In genomic region chr3:34624721-34625270, GRCm38 (mm10) we compare ENCODE assay signal across 18 mouse cellular contexts. TPM values are rescaled to one million over a fixed set of nuclear protein-coding genes. Genes with fewer than 3 reads are reported as not detected.
"Had no signal": no experiment of that assay in that cellular context is flagged by ENCODE, and none has a peak within 500 bp of the region (broad histone marks: within the 10 kb centered on the region; RNA-seq: fewer than 3 reads in every experiment).

No protein-coding gene starts in this region.

- H3K36me3 ChIP-seq: neural tube, embryonic 15.5 days; stomach, embryonic 15.5 days had no signal

- H3K9me3 ChIP-seq: neural tube, embryonic 15.5 days; stomach, embryonic 15.5 days had no signal

- H3K4me3 ChIP-seq: neural tube, embryonic 15.5 days; stomach, embryonic 15.5 days had no signal

- DNase-seq: retina, postnatal 1 day; right cerebral cortex, adult 18-20 months; right cerebral cortex, postnatal 14 days; right cerebral cortex, postnatal 25 days; right cerebral cortex, postnatal 4 days; spleen, adult 18-20 months; thymus, adult 18-20 months; thymus, adult 2 months; thymus, postnatal 14 days; thymus, postnatal 25 days; thymus, postnatal 36 days; thymus, postnatal 4 days had no signal

- H3K4me1 ChIP-seq: neural tube, embryonic 15.5 days; stomach, embryonic 15.5 days had no signal

- H3K27me3 ChIP-seq: neural tube, embryonic 15.5 days; stomach, embryonic 15.5 days had no signal

- H3K27ac ChIP-seq: neural tube, embryonic 15.5 days; stomach, embryonic 15.5 days; stomach, postnatal 0 days had no signal

- H3K9ac ChIP-seq: neural tube, embryonic 15.5 days; stomach, embryonic 15.5 days had no signal

- H3K4me2 ChIP-seq: neural tube, embryonic 15.5 days; stomach, embryonic 15.5 days had no signal

RNA-seq across cellular contexts. Expression of gene Sox2, which starts 25.4 kb away (rescaled TPM):
- total RNA-seq: neutrophil, adult 5-6 weeks had no signal
- polyA plus RNA-seq: small intestine, adult 2 months; spleen, adult 2 months had no signal
